Mouse (Mus musculus) embryo, embryonic 10.5 days (tissue): ENCODE measurements at regions not wholly inside any gene's neighbourhood (a gene's known extent, or its start where the extent isn't known, plus 50 kb on each side); places are given as distances from the start of the nearest gene placed in this dataset.

Source experiments
- DNase-seq: peaks from one replicate; pipeline ENCODE4 v3.0.0-alpha.2; 2015; ENCODE audit warnings: low spot score

- DNase-seq = no peak
Measured at GRCm38 (mm10) chr4:51748404-51749064, 532.1 kb downstream of the Cylc2 start.

- DNase-seq = peak; percentile 5
Measured at GRCm38 (mm10) chr4:51749153-51749552, 532.7 kb downstream of the Cylc2 start.
